Mouse (Mus musculus) erythroblast, embryonic 14.5 days (primary cell): ENCODE measurements around the gene Inafm2.

Experiments used
- GATA1 ChIP-seq: IDR thresholded peaks from 2 replicates; pipeline ENCODE4 v1.6.1; 2012; ENCODE audit warnings: low read length, inconsistent platforms, mixed read lengths
- TAL1 ChIP-seq: IDR thresholded peaks from 3 replicates; pipeline ENCODE4 v1.6.1; 2012; ENCODE audit warnings: low read length, inconsistent platforms, mixed read lengths

DNA sequence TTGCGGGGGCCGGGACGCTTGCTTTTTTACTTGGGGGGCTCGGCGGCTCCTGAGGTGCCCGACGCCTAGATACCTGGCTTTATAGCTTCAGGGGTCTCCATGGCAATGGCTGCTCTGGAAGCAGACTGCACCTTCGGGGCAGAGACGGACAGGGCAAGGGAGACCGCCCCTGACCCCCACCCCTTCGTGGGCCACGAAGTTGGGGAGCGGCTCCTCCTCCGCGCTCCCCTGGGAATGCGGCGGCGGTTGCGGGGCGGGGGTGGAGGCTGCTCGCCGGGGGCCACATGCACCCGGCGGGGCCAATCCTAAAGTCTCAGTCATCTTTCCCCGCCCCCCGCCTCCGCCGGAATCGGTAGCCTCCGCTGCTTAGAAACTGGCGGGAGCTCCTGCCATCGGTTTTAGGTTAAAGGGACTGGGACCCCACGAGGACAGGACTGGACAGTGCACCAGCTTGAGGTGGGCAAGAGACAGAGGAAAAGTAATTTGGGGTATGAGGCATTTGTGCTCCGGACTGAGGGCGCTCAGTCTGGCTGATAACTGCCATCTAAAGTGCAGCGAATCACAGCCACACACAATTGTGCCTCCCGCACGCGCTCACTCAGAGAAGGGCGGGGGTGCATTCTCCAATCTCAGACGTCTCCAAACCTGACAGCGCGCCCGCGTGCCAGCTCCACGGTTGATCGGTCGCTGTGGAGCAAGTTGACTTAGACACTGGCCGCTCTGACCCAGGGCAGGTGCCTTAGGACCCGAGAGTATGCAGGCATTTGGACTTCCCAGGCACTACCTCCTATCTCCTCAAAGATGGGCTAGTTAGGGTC lies 41.4 kb upstream of the Inafm2 start, which contains the start of gene Ankrd63:
- no peak for TF ChIP-seq GATA1
- TF ChIP-seq TAL1 = no peak
